Mouse (Mus musculus): Measurements from ENCODE around the gene Themis2. TPM values are rescaled to one million over a fixed set of nuclear protein-coding genes. Genes with fewer than 3 reads are reported as not detected.
"Not testable (repeated sequence)": the region's sequence is repeated elsewhere in the genome, so short reads cannot be mapped to it uniquely, and the experiment has no call there.

Gene Themis2
- total RNA-seq, 2 experiments from 2014 or later: 0.86 to 0.94 TPM

GRCm38 (mm10) chr4:132807771-132808641 lies 11.8 kb upstream of the Themis2 start:
- Histone ChIP-seq H3K4me3 (no peak overlapping the region), H3K27ac (peak overlapping the region; percentile 86)
- DNase-seq (ENCODE audit: extremely low spot score in 1 of 2, low spot score in 2 of 2): no peak
- no peak for TF ChIP-seq CTCF (IDR thresholded peaks at IDR 0.05)
- intact Hi-C loops (cut with DNase I): no loop called here

- no peak for TF ChIP-seq CTCF (IDR thresholded peaks at IDR 0.05)
- H3K27ac ChIP-seq: no peak overlapping the region
- no peak overlapping the region for H3K4me3 ChIP-seq
- no peak for DNase-seq (ENCODE audit: extremely low spot score in 1 of 2, low spot score in 2 of 2)
- intact Hi-C loops (cut with DNase I): no loop called here
Observed at GRCm38 (mm10) chr4:132806620-132807191, 10.5 kb upstream of the Themis2 start.

GRCm38 (mm10) chr4:132805599-132806197 lies 9.5 kb upstream of the Themis2 start:
- intact Hi-C loops (cut with DNase I): no loop called here
- no peak for DNase-seq (ENCODE audit: extremely low spot score in 1 of 2, low spot score in 2 of 2)
- Histone ChIP-seq H3K4me3 (no peak overlapping the region), H3K27ac (no peak overlapping the region)
- TF ChIP-seq CTCF (IDR thresholded peaks at IDR 0.05): no peak

- intact Hi-C loops (cut with DNase I): no loop called here
- no peak for TF ChIP-seq CTCF (IDR thresholded peaks at IDR 0.05)
- no peak for DNase-seq (ENCODE audit: extremely low spot score in 1 of 2, low spot score in 2 of 2)
- Histone ChIP-seq H3K27ac (no peak overlapping the region), H3K4me3 (no peak overlapping the region)
Observed at GRCm38 (mm10) chr4:132805146-132805545, 9.0 kb upstream of the Themis2 start.

GRCm38 (mm10) chr4:132804331-132804730 lies 8.1 kb upstream of the Themis2 start:
- no peak for DNase-seq (ENCODE audit: extremely low spot score in 1 of 2, low spot score in 2 of 2)
- Histone ChIP-seq H3K4me3 (no peak overlapping the region), H3K27ac (no peak overlapping the region)
- no peak for TF ChIP-seq CTCF (IDR thresholded peaks at IDR 0.05)
- intact Hi-C loops (cut with DNase I): no loop called here

- DNase-seq (ENCODE audit: extremely low spot score in 1 of 2, low spot score in 2 of 2): no peak
- H3K4me3 ChIP-seq: no peak overlapping the region
- TF ChIP-seq CTCF (IDR thresholded peaks at IDR 0.05): no peak
- intact Hi-C loops (cut with DNase I): no loop called here
- no peak overlapping the region for H3K27ac ChIP-seq
Observed at GRCm38 (mm10) chr4:132803876-132804275, 7.7 kb upstream of the Themis2 start.

- TF ChIP-seq CTCF (IDR thresholded peaks at IDR 0.05): no peak
- intact Hi-C loops (cut with DNase I): no loop called here
Observed at GRCm38 (mm10) chr4:132803212-132803611, 7.0 kb upstream of the Themis2 start.

GRCm38 (mm10) chr4:132802171-132802637 lies 6.0 kb upstream of the Themis2 start:
- no peak for TF ChIP-seq CTCF (IDR thresholded peaks at IDR 0.05)

More at GRCm38 (mm10) chr4:132803212-132803611, 7.0 kb upstream of the Themis2 start:
- Histone ChIP-seq H3K27ac (no peak overlapping the region), H3K4me3 (no peak overlapping the region)
- DNase-seq (ENCODE audit: extremely low spot score in 1 of 2, low spot score in 2 of 2): no peak

GRCm38 (mm10) chr4:132801176-132802077 lies 5.2 kb upstream of the Themis2 start:
- no peak overlapping the region for H3K4me3 ChIP-seq
- intact Hi-C loops (cut with DNase I): no loop called here
- TF ChIP-seq CTCF (IDR thresholded peaks at IDR 0.05): no peak
- no peak for DNase-seq (ENCODE audit: extremely low spot score in 1 of 2, low spot score in 2 of 2)
- no peak overlapping the region for H3K27ac ChIP-seq

More at GRCm38 (mm10) chr4:132802171-132802637, 6.0 kb upstream of the Themis2 start:
- Histone ChIP-seq H3K27ac (no peak overlapping the region), H3K4me3 (no peak overlapping the region)
- intact Hi-C loops (cut with DNase I): no loop called here
- DNase-seq (ENCODE audit: extremely low spot score in 1 of 2, low spot score in 2 of 2): no peak

- TF ChIP-seq CTCF (IDR thresholded peaks at IDR 0.05): no peak
- 0 out of 2 replicates have a peak overlapping the region, but pooled peaks have one; percentile 12 for H3K27ac ChIP-seq
- DNase-seq (ENCODE audit: extremely low spot score in 1 of 2, low spot score in 2 of 2): no peak
- intact Hi-C loops (cut with DNase I): no loop called here
- no peak overlapping the region for H3K4me3 ChIP-seq
Observed at GRCm38 (mm10) chr4:132799845-132800244, 3.7 kb upstream of the Themis2 start.

GRCm38 (mm10) chr4:132798666-132799065 lies 2.5 kb upstream of the Themis2 start:
- DNase-seq (ENCODE audit: extremely low spot score in 1 of 2, low spot score in 2 of 2); H3K4me3 ChIP-seq; H3K27ac ChIP-seq; intact Hi-C loops (cut with DNase I): not testable (repeated sequence)
